Mouse (Mus musculus) C2C12 (cell line): ENCODE measurements at regions not wholly inside any gene's neighbourhood (a gene's known extent, or its start where the extent isn't known, plus 50 kb on each side); places are given as distances from the start of the nearest gene placed in this dataset.

ENCODE experiments used
- H3K27me3 ChIP-seq: one replicate; pipeline ENCODE4 v1.6.1; 2011; ENCODE audit not compliant: control insufficient read depth, insufficient read depth, insufficient read length
- H3K36me3 ChIP-seq: one replicate; pipeline ENCODE4 v1.6.1; 2011; ENCODE audit not compliant: control insufficient read depth, insufficient read depth
- H3K4me3 ChIP-seq: one replicate; pipeline ENCODE4 v1.5.1; 2011; ENCODE audit warnings: mild to moderate bottlenecking, control low read depth; ENCODE audit not compliant: poor library complexity, insufficient read depth, severe bottlenecking
- H3K79me2 ChIP-seq: one replicate; pipeline ENCODE4 v1.6.1; 2011; ENCODE audit not compliant: control insufficient read depth, insufficient read depth
- H3K79me3 ChIP-seq: one replicate; pipeline ENCODE4 v1.6.1; 2011; ENCODE audit warnings: low read depth, control low read depth
- H3ac ChIP-seq: one replicate; pipeline ENCODE3; 2011; ENCODE audit warnings: low read depth; ENCODE audit not compliant: control insufficient read depth, insufficient read length
- CTCF ChIP-seq: IDR thresholded peaks from one replicate; pipeline ENCODE4 v1.5.1; 2011; ENCODE audit not compliant: control insufficient read depth, insufficient read depth, insufficient read length
- MYOG ChIP-seq: IDR thresholded peaks from one replicate; pipeline ENCODE4 v1.6.1; 2011; ENCODE audit not compliant: control insufficient read depth, insufficient read length; ENCODE audit errors: extremely low read depth

- no peaks in the 10 kb centered on the region for H3K79me3 ChIP-seq
- H3K4me3 ChIP-seq, result no peak overlapping the region
- H3ac ChIP-seq, result no peak overlapping the region
- TF ChIP-seq CTCF (no peak), MYOG (no peak)
- H3K79me2 ChIP-seq, result no peaks in the 10 kb centered on the region
- H3K36me3 ChIP-seq, result no peaks in the 10 kb centered on the region
- H3K27me3 ChIP-seq, result no peaks in the 10 kb centered on the region
Measured at GRCm38 (mm10) chr4:55297841-55298240, 52.0 kb upstream of the Rad23b start.
